Mouse (Mus musculus) CD4-positive, CD25-positive, alpha-beta regulatory T cell, adult 4 months (primary cell): Measurements from ENCODE around the gene Resp18. TPM values are rescaled to one million over a fixed set of nuclear protein-coding genes. Genes with fewer than 3 reads are reported as not detected.
A peak's percentile ranks its signal among the peaks of the same experiment; 100 is the strongest.

ENCODE experiments used
- ATAC-seq: one replicate; pipeline ENCODE4 v1.8.0; 2017
- polyA plus RNA-seq, 2 experiments: library from polyadenylated mRNA; unstranded; fragments of 100-300 nt; shearing (Covaris generic); gene quantifications; one replicate each; pipeline ENCODE4 v1.2.1; 2017

Resp18 gene
- not detected for polyA plus RNA-seq

DNA sequence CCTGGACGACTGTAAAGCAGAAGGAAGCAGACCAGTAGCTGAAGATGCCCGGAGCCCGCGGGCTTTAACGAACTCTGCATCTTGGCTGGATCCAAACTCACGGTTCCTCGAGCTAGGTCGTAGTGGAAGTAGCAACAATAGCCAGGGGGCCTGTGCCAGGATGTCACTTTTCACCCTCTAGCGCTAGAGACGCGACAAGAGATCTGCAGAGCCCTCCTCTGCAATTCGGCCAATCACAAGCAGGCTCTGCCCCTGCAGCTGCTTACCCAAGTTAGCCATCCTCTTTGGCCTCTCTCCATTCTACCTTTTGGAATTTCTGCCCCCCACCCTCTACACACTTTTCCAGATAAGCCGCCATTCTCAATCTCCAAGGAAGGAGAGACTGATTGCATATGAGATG lies at the start of gene Resp18:
TSS of gene Resp18 (minus strand) at position 188 of the 400 bp plus-strand sequence.
- no peak for ATAC-seq

DNA sequence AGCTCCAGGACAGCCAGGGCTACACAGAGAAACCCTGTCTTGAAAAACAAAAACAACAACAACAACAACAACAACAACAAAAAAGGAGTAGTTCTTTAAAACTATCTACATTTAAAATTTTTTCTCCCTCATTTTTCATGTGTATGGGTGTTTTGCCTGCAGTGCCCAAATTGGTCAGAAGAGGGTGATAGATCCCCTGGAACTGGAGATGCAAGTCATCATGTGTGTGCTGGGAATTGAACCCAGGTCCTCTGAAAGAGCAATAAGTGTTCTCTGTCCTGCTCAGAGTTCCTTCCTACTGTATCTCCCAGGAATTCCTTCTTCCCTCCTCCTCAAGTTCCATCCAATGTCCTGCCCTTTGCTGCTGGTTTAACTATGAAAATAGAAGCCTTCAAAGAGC lies 49.2 kb upstream of the Resp18 start:
- no peak for ATAC-seq

DNA sequence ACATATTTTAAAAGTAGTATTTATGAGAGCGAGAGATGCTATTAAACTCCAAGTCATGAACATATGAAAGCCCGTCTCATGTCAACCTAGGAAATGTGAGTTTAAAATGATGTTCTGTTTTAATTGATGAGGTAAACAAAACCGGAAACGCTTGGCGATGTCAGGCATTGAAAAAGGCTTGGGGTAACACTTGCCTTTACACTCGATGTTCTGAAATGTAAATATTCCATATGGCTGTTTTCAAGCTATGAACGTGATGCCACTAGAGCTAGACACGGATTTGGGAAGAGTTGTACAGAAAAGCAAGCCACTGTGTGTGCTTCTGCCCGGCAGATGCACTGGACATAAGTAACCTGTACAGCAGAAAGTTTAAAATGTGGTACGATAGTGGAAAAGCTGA lies 41.0 kb upstream of the Resp18 start:
- ATAC-seq, result no peak

GRCm38 (mm10) chr1:75318736-75319135 lies 40.5 kb upstream of the Resp18 start:
- ATAC-seq, result no peak

DNA sequence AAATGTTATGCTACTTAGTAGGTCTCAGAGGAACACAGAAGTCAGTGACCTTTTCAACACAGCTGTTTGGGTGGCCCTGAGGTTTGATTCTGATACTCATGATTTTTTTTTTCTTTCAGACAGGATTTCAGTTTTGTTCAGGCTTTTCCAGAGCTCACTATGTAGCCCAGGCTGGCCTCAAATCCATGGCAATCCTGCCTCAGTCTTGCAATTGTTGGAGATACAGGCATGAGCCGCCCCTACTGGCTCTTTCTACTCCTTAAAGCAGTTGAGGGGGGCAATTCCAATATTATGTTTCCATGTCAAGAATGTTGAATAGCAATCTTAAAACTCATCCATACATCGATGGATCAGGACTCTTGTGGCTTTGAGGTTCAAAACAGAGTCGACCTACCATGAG lies 40.1 kb upstream of the Resp18 start:
- no peak for ATAC-seq

DNA sequence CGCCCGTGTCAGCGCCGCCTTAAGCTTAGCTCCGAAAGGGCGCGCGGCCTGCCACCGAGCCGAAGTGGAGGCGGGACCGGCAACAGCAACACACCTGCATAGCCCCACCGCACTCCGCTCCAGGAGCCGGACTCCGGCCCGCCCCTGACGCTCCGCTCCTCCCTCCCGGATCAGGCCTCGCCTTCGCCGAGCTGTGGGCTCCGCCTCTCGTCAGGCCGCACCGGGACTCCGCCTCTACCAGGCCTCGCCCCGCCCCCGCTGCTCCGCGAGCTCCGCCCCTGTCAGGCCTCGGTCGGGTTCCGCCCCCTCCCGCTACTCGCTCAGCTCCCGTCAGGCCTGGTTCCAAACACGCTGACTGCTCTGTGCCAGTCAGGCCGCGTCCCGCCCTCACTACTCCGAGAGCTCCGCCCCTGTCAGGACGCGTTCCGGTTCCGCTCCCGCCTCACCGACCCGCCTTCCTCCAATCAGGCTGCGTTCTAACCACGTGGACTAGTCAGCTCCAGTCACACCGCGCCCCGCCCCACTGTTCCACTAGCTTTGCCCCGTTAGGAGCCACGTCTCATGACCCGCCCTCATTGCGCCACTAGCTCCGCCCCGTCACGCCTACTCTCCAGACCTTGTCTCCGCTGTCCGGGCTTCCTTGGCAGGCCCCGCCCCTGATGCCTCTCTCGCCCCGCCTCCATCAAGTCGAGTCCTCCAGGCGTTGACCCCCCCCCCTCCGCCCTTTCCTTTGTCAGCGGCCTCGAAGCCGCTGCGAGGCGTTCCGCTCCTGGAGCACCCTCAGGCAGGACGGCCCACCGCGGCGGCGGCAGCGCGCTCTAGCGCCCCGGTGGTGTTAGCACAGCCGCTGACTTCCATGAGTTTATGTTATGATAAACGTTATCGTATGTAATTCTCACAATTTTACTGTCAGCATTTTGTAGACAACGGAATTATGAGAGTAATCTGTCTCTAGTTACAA lies 39.3 kb upstream of the Resp18 start, which contains the start of gene Dnpep:
TSS of gene Dnpep (minus strand) at position 750 of the 961 bp plus-strand sequence.
- ATAC-seq, result peak; percentile 84

GRCm38 (mm10) chr1:75316861-75317240 lies 38.6 kb upstream of the Resp18 start:
- ATAC-seq, result peak; percentile 2

GRCm38 (mm10) chr1:75315456-75316365 lies 37.5 kb upstream of the Resp18 start:
- no peak for ATAC-seq

DNA sequence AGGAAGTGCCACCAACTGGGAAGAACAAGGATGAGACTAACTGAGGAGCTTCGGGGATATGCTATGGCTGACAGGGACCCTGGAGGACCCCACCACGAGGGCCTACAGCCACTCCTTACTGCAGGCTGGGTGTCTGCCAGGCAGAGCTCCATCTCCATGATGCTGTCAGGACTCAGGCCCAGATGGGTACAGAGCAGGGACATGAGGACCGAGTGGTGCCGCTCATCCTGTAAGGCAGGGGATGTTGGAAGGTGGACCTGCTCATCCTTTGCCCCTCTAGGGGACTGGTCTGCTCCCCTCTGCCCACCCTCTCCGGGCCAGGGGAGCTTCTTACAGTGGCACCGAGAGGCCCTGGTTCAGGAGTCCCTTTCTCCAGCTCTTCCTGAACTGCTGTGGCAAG lies 36.8 kb upstream of the Resp18 start:
- ATAC-seq, result no peak

- ATAC-seq, result no peak
Measured at GRCm38 (mm10) chr1:75311694-75312093, 33.5 kb upstream of the Resp18 start.

- ATAC-seq, result no peak
Measured at GRCm38 (mm10) chr1:75304662-75305061, 26.4 kb upstream of the Resp18 start.

DNA sequence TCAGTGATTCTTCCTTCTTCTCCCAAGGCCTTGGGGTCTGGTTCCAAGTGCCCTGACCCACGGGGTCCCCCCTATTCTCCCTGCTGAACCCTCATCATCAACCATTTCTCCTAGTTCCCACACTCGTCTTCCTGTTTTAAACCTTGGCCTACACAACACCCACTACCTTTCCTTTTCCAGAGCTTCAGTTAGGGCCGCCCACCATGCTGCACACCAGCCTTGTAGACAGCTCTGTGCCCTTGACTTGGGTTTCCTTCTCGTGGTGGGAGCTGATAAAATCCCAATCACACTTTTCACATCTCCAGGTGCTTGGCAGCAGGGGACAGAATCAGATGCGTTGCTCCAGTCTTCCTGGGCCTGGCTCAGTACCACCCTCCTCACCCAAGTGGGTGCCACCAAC lies 16.1 kb upstream of the Resp18 start:
- ATAC-seq, result no peak

- no peak for ATAC-seq
Measured at GRCm38 (mm10) chr1:75293331-75293701, 15.1 kb upstream of the Resp18 start.

DNA sequence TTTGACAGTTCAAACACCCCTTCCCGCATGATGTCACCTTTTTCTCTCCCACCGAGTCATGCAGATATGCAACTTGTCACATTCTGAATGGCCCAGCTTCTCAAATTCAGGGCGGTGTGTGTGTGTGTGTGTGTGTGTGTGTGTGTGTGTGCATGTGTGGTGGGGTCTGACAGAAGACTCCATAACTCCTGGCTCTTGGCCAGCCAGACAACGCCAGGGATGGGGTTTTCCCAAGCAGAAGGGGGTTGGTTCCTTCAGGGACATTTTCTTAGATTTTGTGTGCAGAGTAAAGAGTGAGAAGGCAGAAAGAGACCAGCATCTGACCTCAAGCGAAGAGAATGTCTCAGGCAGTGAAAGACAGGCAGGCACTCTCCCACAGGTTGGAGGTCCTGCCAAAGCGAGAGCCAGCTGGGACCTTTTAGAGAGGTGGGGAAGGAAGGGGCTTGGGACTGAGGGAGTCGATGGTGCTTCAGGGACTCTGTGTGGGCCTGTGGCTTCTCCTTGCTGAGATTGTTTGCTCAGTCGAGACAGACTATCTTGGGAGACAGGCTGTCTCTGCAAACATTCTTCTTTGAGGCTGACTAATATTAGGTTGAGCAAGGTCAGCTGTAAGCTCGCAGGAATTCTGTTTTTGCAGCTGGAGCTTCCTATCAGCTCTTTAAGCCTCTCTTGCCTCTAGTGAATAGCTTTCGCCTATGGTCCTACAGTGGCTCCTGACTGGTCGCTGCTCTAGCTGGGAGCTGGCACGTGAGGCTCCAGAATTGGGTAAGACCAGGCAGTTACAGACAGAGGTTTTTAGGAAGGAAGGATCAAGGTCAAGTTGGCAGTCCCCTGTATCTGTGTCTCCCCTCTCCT lies 14.5 kb upstream of the Resp18 start:
- no peak for ATAC-seq

DNA sequence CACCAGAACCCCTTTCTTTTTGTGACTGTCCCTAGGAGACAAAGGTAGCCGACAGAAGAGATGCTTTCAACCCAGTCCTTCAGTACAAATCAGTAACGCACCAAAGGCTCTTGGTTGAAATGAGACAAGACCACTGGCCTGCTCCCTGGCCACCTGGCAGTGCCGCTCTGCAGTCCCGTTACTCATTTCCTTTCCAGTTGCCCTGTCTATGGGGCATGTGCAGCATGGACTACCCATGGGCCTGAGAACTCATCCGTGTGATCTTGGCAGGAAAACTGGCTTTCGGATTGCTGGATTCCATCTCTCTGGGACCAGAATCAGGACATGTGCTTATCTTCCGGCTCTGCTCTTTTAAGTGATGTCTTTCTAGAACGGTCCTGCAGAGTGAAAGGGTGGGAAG lies 13.1 kb upstream of the Resp18 start:
- ATAC-seq, result no peak

DNA sequence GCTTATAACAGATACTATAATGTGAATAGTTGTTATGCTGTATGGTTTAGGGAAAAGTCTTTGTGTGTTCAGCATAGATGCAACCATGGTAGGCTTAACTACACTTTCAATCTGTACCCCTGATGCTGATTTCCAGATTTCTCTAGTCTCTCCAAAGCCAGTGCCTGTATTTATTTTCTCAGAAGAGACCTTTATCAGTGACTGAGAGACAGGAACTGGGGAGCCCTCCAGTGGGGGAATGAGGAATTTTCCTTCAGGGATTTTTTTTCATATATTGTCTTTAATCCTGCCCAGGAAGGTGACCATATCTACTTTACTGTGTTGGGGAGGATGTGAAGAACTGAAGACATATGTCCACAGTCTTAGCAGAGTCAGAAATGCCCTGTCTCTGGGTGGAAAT lies 12.4 kb upstream of the Resp18 start:
- no peak for ATAC-seq

GRCm38 (mm10) chr1:75289888-75290431 lies 11.7 kb upstream of the Resp18 start:
- no peak for ATAC-seq

- no peak for ATAC-seq
Measured at GRCm38 (mm10) chr1:75289376-75289775, 11.2 kb upstream of the Resp18 start.

GRCm38 (mm10) chr1:75284911-75285310 lies 6.7 kb upstream of the Resp18 start:
- ATAC-seq, result no peak

GRCm38 (mm10) chr1:75283017-75283416 lies 4.8 kb upstream of the Resp18 start:
- no peak for ATAC-seq

DNA sequence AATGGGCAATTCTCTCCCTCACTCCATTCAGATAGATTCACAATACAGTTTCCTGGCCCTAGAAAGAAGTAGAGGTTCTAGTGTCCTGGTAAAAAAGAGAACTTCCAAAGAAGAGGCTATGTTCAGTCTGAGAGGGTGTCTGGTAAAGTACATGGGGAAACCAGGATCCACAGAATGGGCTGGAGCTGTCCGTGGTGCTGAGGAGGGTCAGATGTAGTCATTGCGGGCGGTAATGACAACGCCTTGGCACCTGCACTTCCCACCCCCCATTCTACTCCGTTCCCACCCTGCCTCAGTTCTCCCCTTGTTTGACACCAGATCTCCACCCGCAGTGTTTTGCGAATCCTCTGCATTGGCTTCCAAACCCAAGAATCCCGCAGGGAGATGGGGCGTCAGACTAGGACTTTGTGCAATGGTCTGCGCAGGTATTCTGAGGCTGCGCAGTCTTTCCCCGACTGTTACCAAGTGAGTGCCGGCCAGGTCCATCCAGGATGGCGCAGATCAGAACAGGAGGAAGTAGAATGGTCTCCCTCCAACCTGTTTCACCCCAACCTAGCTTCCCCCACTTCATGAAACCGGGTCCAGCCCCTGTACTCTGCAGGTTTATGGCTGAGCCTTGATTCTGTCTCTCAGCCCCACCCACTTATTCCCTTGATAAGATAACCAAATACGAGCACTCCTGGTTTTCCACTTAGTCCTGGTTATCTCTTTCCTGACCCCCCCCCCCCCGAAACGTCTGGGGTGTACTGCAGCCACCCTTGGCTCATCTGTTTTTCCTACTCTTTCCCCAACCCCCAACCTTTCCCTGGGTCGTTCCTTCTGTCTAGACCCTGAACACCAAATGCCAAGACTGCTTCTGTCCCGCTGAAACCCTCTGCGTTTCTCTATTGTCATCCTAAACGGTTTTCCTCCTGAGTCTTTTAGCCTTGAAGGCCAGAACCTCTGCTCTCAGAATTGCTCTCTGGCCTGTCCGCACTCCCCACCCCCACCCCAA lies 723 bp downstream of the Resp18 start:
- ATAC-seq, result no peak
